Mouse (Mus musculus) liver, adult (tissue): ENCODE measurements around the gene Vmn1r237.

Source experiments
- GATA4 ChIP-seq: IDR thresholded peaks from 2 replicates; pipeline ENCODE4 v1.6.1; 2014; ENCODE audit warnings: mild to moderate bottlenecking, low read length; ENCODE audit not compliant: insufficient replicate concordance

Vmn1r237 gene

DNA sequence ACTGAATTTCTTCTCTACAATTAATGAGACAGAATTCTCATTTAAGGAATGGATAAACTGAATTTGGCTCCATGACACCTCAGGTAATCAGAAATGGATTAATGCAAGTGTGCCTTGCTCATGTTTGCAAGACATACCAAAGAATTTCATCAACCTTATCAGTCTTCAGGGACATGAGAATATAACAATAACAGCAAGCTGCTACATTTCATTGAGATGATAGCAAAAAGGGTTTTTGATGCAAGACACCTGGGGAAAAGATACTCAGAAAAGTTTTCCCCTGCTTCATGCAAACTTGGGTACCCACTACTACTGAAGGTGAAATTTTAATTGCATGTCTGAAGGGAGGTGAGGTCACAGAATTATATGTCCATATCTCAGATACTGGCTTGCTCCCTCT is at the start of gene Vmn1r237:
TSS of gene Vmn1r237 (plus strand) at position 301 of the 400 bp plus-strand sequence.
- TF ChIP-seq GATA4 = no peak

- no peak for TF ChIP-seq GATA4
Observed at GRCm38 (mm10) chr17:21272103-21272502, 39.6 kb upstream of the Vmn1r237 start.

DNA sequence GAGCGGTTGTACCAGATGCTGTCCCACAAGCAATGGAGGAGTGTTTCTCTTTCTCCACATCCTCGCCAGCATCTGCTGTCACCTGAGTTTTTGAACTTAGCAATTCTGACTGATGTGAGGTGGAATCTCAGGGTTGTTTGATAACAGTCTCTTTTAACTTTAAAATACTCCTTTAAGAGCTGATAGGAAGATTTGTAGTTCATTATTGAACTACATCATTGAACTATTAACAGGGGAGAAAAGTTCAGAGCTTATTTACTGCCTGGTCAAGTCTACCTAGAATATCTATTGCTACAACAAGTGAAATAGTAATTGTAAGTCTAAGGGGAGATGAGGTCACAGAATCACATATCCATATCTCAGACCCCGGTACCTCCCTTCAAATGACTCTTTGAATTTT is 29.0 kb upstream of the Vmn1r237 start, which contains the start of gene Vmn1r236:
TSS of gene Vmn1r236 (plus strand) at position 301 of the 400 bp plus-strand sequence.
- TF ChIP-seq GATA4 = no peak

GRCm38 (mm10) chr17:21284395-21284794 is 27.3 kb upstream of the Vmn1r237 start:
- TF ChIP-seq GATA4 = no peak

DNA sequence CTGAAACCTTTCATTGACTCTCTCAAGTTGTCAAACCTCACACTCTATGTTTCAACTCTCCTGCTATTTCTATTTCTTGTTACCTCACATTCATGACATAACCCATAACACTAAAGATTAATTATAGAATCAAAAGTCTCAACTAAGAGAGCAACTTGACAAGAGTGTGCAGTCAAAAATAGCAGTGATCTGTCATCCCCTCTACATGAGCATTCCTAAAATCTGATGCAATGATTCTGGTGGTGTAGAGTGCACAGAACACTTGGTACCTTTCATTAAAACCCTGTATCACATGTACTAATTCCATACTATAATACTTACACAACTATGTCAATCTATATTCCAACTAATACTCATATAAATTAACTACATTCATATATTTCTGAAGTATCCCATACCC is 22.0 kb upstream of the Vmn1r237 start:
- TF ChIP-seq GATA4 = no peak
